Mouse (Mus musculus): Measurements from ENCODE around the gene Fuz. TPM values are rescaled to one million over a fixed set of nuclear protein-coding genes. Genes with fewer than 3 reads are reported as not detected.

Fuz gene
- polyA plus RNA-seq (2012; rRNA removed), result 133 and 143 TPM in 2 replicates

GRCm38 (mm10) chr7:44895593-44896434, at the start of gene Fuz:
Gene Fuz (plus strand): TSS chr7:44896079.

GRCm38 (mm10) chr7:44848561-44849415, 47.1 kb upstream of the Fuz start, which contains the start of the genes Akt1s1 and Tbc1d17:
Gene Akt1s1 (plus strand): TSS chr7:44848991.
Gene Tbc1d17 (minus strand): TSS chr7:44849079.

GRCm38 (mm10) chr7:44857042-44857552, 38.8 kb upstream of the Fuz start, which contains the start of gene Pnkp:
Gene Pnkp (plus strand): TSS chr7:44857139.

GRCm38 (mm10) chr7:44869697-44870528, 26.0 kb upstream of the Fuz start, which contains the start of gene Ptov1:
Gene Ptov1 (minus strand): TSS chr7:44869788.

GRCm38 (mm10) chr7:44892276-44892921, 3.5 kb upstream of the Fuz start, which contains the start of gene Med25:
Gene Med25 (minus strand): TSS chr7:44892712.

GRCm38 (mm10) chr7:44929204-44930151, 33.6 kb downstream of the Fuz start, which contains the start of gene Ap2a1:
Gene Ap2a1 (minus strand): TSS chr7:44929496.

GRCm38 (mm10) chr7:44942904-44943303, 47.0 kb downstream of the Fuz start, which contains the start of gene Tsks:
Gene Tsks (plus strand): TSS chr7:44943204.

Other genes with a start within 250 kb of the Fuz start
- 9.2 and 12.0 TPM in 2 replicates for gene Myh14, start 225.2 kb upstream of the Fuz start, polyA plus RNA-seq (2012; rRNA removed)
- gene Izumo2, start 187.3 kb upstream of the Fuz start, polyA plus RNA-seq (2012; rRNA removed), result not detected in 2 replicates
- 30.5 and 41.0 TPM in 2 replicates for gene Vrk3, start 147.7 kb upstream of the Fuz start, polyA plus RNA-seq (2012; rRNA removed)
- gene Zfp473, start 145.0 kb upstream of the Fuz start, polyA plus RNA-seq (2012; rRNA removed), result 0.66 and 0.89 TPM in 2 replicates
- gene Nup62, start 80.0 kb upstream of the Fuz start, polyA plus RNA-seq (2012; rRNA removed), result 121 and 156 TPM in 2 replicates
- gene Il4i1, start 79.7 kb upstream of the Fuz start, polyA plus RNA-seq (2012; rRNA removed), result 3.7 and 5.0 TPM in 2 replicates
- 231 and 322 TPM in 2 replicates for gene Atf5, start 79.4 kb upstream of the Fuz start, polyA plus RNA-seq (2012; rRNA removed)
- 475 and 657 TPM in 2 replicates for gene Akt1s1, start 47.1 kb upstream of the Fuz start, polyA plus RNA-seq (2012; rRNA removed)
- gene Tbc1d17, start 47.0 kb upstream of the Fuz start, polyA plus RNA-seq (2012; rRNA removed), result 147 and 164 TPM in 2 replicates
- gene Pnkp, start 38.9 kb upstream of the Fuz start, polyA plus RNA-seq (2012; rRNA removed), result 65.1 and 72.1 TPM in 2 replicates
- 762 and 793 TPM in 2 replicates for gene Ptov1, start 26.3 kb upstream of the Fuz start, polyA plus RNA-seq (2012; rRNA removed)
- gene Med25, start 3.4 kb upstream of the Fuz start, polyA plus RNA-seq (2012; rRNA removed), result 274 and 494 TPM in 2 replicates
- gene Ap2a1, start 33.4 kb downstream of the Fuz start, polyA plus RNA-seq (2012; rRNA removed), result 132 and 136 TPM in 2 replicates
- gene Tsks, start 47.1 kb downstream of the Fuz start, polyA plus RNA-seq (2012; rRNA removed), result 0.08 TPM in 1 of 2 replicates, not detected in the other
- gene Cpt1c, start 78.8 kb downstream of the Fuz start, polyA plus RNA-seq (2012; rRNA removed), result 61.1 and 66.1 TPM in 2 replicates
- gene Prmt1, start 90.5 kb downstream of the Fuz start, polyA plus RNA-seq (2012; rRNA removed), result 364 and 448 TPM in 2 replicates
- 154 and 158 TPM in 2 replicates for gene Irf3, start 101.6 kb downstream of the Fuz start, polyA plus RNA-seq (2012; rRNA removed)
- gene Bcl2l12, start 102.6 kb downstream of the Fuz start, polyA plus RNA-seq (2012; rRNA removed), result 43.3 and 49.2 TPM in 2 replicates
- gene Scaf1, start 120.3 kb downstream of the Fuz start, polyA plus RNA-seq (2012; rRNA removed), result 116 and 132 TPM in 2 replicates
- 161 and 171 TPM in 2 replicates for gene Rras, start 121.9 kb downstream of the Fuz start, polyA plus RNA-seq (2012; rRNA removed)
- gene Prr12, start 156.8 kb downstream of the Fuz start, polyA plus RNA-seq (2012; rRNA removed), result 17.5 and 18.4 TPM in 2 replicates
- gene Nosip, start 166.3 kb downstream of the Fuz start, polyA plus RNA-seq (2012; rRNA removed), result 157 and 163 TPM in 2 replicates
- 90.9 and 100 TPM in 2 replicates for gene Prrg2, start 166.6 kb downstream of the Fuz start, polyA plus RNA-seq (2012; rRNA removed)
- 537 and 545 TPM in 2 replicates for gene Rcn3, start 196.1 kb downstream of the Fuz start, polyA plus RNA-seq (2012; rRNA removed)
- gene Fcgrt, start 207.8 kb downstream of the Fuz start, polyA plus RNA-seq (2012; rRNA removed), result 132 and 135 TPM in 2 replicates
- gene Rps11, start 228.4 kb downstream of the Fuz start, polyA plus RNA-seq (2012; rRNA removed), result 173 and 237 TPM in 2 replicates
- 1,241 and 3,203 TPM in 2 replicates for gene Rpl13a, start 232.7 kb downstream of the Fuz start, polyA plus RNA-seq (2012; rRNA removed)
- 1.9 TPM in 1 of 2 replicates, not detected in the other for gene Gm45713, start 240.2 kb downstream of the Fuz start, polyA plus RNA-seq (2012; rRNA removed)
- gene Flt3l, start 240.4 kb downstream of the Fuz start, polyA plus RNA-seq (2012; rRNA removed), result 38.5 and 68.0 TPM in 2 replicates

Data from ovary, adult 2 months (tissue).